Mouse (Mus musculus) liver, embryonic 13.5 days (tissue): ENCODE measurements around the gene Ror2. TPM values are rescaled to one million over a fixed set of nuclear protein-coding genes. Genes with fewer than 3 reads are reported as not detected.

ENCODE experiments used
- ATAC-seq: fragments of 200-750 bp; cut with Nextera tagmentation; 2 replicates; pipeline ENCODE4 v1.8.0; 2017; ENCODE audit warnings: low read depth, mild to moderate bottlenecking, moderate number of reproducible peaks, moderate library complexity
- DNase-seq: peaks from one replicate; pipeline ENCODE4 v3.0.0; 2022
- H3K27ac ChIP-seq: fragments of 300-500 bp; sonication (generic); 2 replicates; pipeline ENCODE4 v1.5.1; 2015; ENCODE audit warnings: moderate library complexity, mild to moderate bottlenecking, inconsistent platforms
- H3K27me3 ChIP-seq: fragments of 300-500 bp; sonication (generic); 2 replicates; pipeline ENCODE4 v1.6.1; 2015; ENCODE audit warnings: mild to moderate bottlenecking, inconsistent platforms
- H3K36me3 ChIP-seq: fragments of 300-500 bp; sonication (generic); 2 replicates; pipeline ENCODE4 v1.6.1; 2015; ENCODE audit warnings: mild to moderate bottlenecking, inconsistent platforms
- H3K4me1 ChIP-seq: fragments of 300-500 bp; sonication (generic); replicated peaks from 2 replicates; pipeline ENCODE4 v1.6.1; 2015; ENCODE audit warnings: inconsistent platforms
- H3K4me2 ChIP-seq: fragments of 300-500 bp; sonication (generic); 2 replicates; pipeline ENCODE4 v1.6.1; 2015; ENCODE audit warnings: inconsistent platforms, mild to moderate bottlenecking, moderate library complexity
- H3K4me3 ChIP-seq: fragments of 300-500 bp; sonication (generic); replicated peaks from 2 replicates; pipeline ENCODE4 v1.5.1; 2015; ENCODE audit warnings: mild to moderate bottlenecking, inconsistent platforms
- H3K9ac ChIP-seq: fragments of 300-500 bp; sonication (generic); 2 replicates; pipeline ENCODE4 v1.6.1; 2015; ENCODE audit warnings: mild to moderate bottlenecking, inconsistent platforms
- H3K9me3 ChIP-seq: fragments of 300-500 bp; sonication (generic); replicated peaks from 2 replicates; pipeline ENCODE4 v1.6.1; 2016; ENCODE audit warnings: inconsistent platforms
- WGBS: fragments of 180-500 bp; shearing (Covaris S2); methylation state at CpG from one replicate; pipeline ENCODE4 v1.1.7; 2015; ENCODE audit not compliant: insufficient replicate concordance; 5-methylcytosine and 5-hydroxymethylcytosine counted together
- polyA plus RNA-seq: library from polyadenylated mRNA; unstranded; fragments of >200 nt; fragmentation: Nextera tagmentation; extraction: Ambion mirVana; gene quantifications from 2 replicates; pipeline ENCODE4 v1.2.1, GENCODE M21; 2015

Ror2 gene
- polyA plus RNA-seq, 1 experiment from 2014 or later, result 0.25 TPM

GRCm38 (mm10) chr13:53158405-53159005, 127.4 kb downstream of the Ror2 start:
- no peak for DNase-seq
- 52% methylated on average over 9 of the region's 9 CpGs for WGBS
- H3K36me3 ChIP-seq, result no peaks in the 10 kb centered on the region

GRCm38 (mm10) chr13:53156911-53157310, 129.0 kb downstream of the Ror2 start:
- 77% methylated on average over 15 of the region's 15 CpGs for WGBS
- no peak overlapping the region for H3K4me3 ChIP-seq
- ATAC-seq (no peak), DNase-seq (no peak)
- no peak overlapping the region for H3K27ac ChIP-seq
- no peaks in the 10 kb centered on the region for H3K9me3 ChIP-seq
- H3K4me2 ChIP-seq, result no peak overlapping the region
- no peak overlapping the region for H3K9ac ChIP-seq
- H3K4me1 ChIP-seq, result no peaks in the 10 kb centered on the region
- no peaks in the 10 kb centered on the region for H3K36me3 ChIP-seq
- no peaks in the 10 kb centered on the region for H3K27me3 ChIP-seq

More at GRCm38 (mm10) chr13:53158405-53159005, 127.4 kb downstream of the Ror2 start:
- no peak overlapping the region for H3K9ac ChIP-seq
- no peak for ATAC-seq
- H3K4me1 ChIP-seq, result no peaks in the 10 kb centered on the region
- no peak overlapping the region for H3K4me3 ChIP-seq
- no peak overlapping the region for H3K4me2 ChIP-seq
- H3K9me3 ChIP-seq, result no peaks in the 10 kb centered on the region
- H3K27ac ChIP-seq, result no peak overlapping the region
- H3K27me3 ChIP-seq, result no peaks in the 10 kb centered on the region

- Histone ChIP-seq H3K27ac (no peak overlapping the region), H3K36me3 (no peaks in the 10 kb centered on the region), H3K9ac (no peak overlapping the region), H3K27me3 (no peaks in the 10 kb centered on the region), H3K4me2 (no peak overlapping the region), H3K9me3 (no peaks in the 10 kb centered on the region), H3K4me1 (no peaks in the 10 kb centered on the region), H3K4me3 (no peak overlapping the region)
- WGBS, result 59% methylated on average over 6 of the region's 6 CpGs
- ATAC-seq (no peak), DNase-seq (no peak)
Observed at GRCm38 (mm10) chr13:53156282-53156681, 129.6 kb downstream of the Ror2 start.

- H3K4me3 ChIP-seq, result no peak overlapping the region
- no peak overlapping the region for H3K9ac ChIP-seq
- H3K27me3 ChIP-seq, result no peaks in the 10 kb centered on the region
- H3K4me1 ChIP-seq, result no peaks in the 10 kb centered on the region
- DNase-seq (no peak), ATAC-seq (no peak)
- 52% methylated on average over 3 of the region's 3 CpGs for WGBS
- no peak overlapping the region for H3K27ac ChIP-seq
- no peak overlapping the region for H3K4me2 ChIP-seq
- no peaks in the 10 kb centered on the region for H3K36me3 ChIP-seq
- H3K9me3 ChIP-seq, result no peaks in the 10 kb centered on the region
Observed at GRCm38 (mm10) chr13:53145511-53145910, 140.4 kb downstream of the Ror2 start.

- Histone ChIP-seq H3K9me3 (no peaks in the 10 kb centered on the region), H3K4me3 (no peak overlapping the region), H3K4me2 (no peak overlapping the region), H3K4me1 (no peaks in the 10 kb centered on the region), H3K27me3 (no peaks in the 10 kb centered on the region), H3K27ac (no peak overlapping the region), H3K36me3 (no peaks in the 10 kb centered on the region), H3K9ac (no peak overlapping the region)
- ATAC-seq (no peak), DNase-seq (no peak)
- WGBS, result 19% methylated on average over 5 of the region's 5 CpGs
Observed at GRCm38 (mm10) chr13:53143076-53143475, 142.8 kb downstream of the Ror2 start.

- H3K27ac ChIP-seq, result no peak overlapping the region
- H3K9ac ChIP-seq, result no peak overlapping the region
- H3K4me3 ChIP-seq, result no peak overlapping the region
- DNase-seq, result no peak
- H3K9me3 ChIP-seq, result no peaks in the 10 kb centered on the region
- no peaks in the 10 kb centered on the region for H3K27me3 ChIP-seq
- 77% methylated on average over 10 of the region's 10 CpGs for WGBS
- no peaks in the 10 kb centered on the region for H3K4me1 ChIP-seq
- H3K36me3 ChIP-seq, result no peaks in the 10 kb centered on the region
- no peak overlapping the region for H3K4me2 ChIP-seq
- no peak for ATAC-seq
Observed at GRCm38 (mm10) chr13:53142268-53142667, 143.7 kb downstream of the Ror2 start.

GRCm38 (mm10) chr13:53140298-53140697, 145.6 kb downstream of the Ror2 start:
- H3K36me3 ChIP-seq, result no peaks in the 10 kb centered on the region
- ATAC-seq (no peak), DNase-seq (no peak)
- H3K4me3 ChIP-seq, result no peak overlapping the region
- WGBS, result 72% methylated on average over 2 of the region's 2 CpGs
- H3K27ac ChIP-seq, result no peak overlapping the region
- H3K9ac ChIP-seq, result no peak overlapping the region
- no peaks in the 10 kb centered on the region for H3K27me3 ChIP-seq
- H3K4me2 ChIP-seq, result no peak overlapping the region
- H3K4me1 ChIP-seq, result no peaks in the 10 kb centered on the region
- no peaks in the 10 kb centered on the region for H3K9me3 ChIP-seq

- 81% methylated on average over 13 of the region's 13 CpGs for WGBS
- H3K36me3 ChIP-seq, result no peaks in the 10 kb centered on the region
- no peak overlapping the region for H3K4me3 ChIP-seq
- no peak overlapping the region for H3K27ac ChIP-seq
- no peak for DNase-seq
- H3K4me1 ChIP-seq, result no peaks in the 10 kb centered on the region
- no peak overlapping the region for H3K4me2 ChIP-seq
- ATAC-seq, result no peak
- no peaks in the 10 kb centered on the region for H3K9me3 ChIP-seq
- H3K27me3 ChIP-seq, result no peaks in the 10 kb centered on the region
- H3K9ac ChIP-seq, result no peak overlapping the region
Observed at GRCm38 (mm10) chr13:53130567-53130966, 155.4 kb downstream of the Ror2 start.

- no peak overlapping the region for H3K27ac ChIP-seq
- ATAC-seq (no peak), DNase-seq (no peak)
- H3K4me2 ChIP-seq, result no peak overlapping the region
- no peak overlapping the region for H3K9ac ChIP-seq
- H3K36me3 ChIP-seq, result no peaks in the 10 kb centered on the region
- H3K9me3 ChIP-seq, result no peaks in the 10 kb centered on the region
- 68% methylated on average over 5 of the region's 5 CpGs for WGBS
- H3K27me3 ChIP-seq, result no peaks in the 10 kb centered on the region
- no peak overlapping the region for H3K4me3 ChIP-seq
- H3K4me1 ChIP-seq, result no peaks in the 10 kb centered on the region
Observed at GRCm38 (mm10) chr13:53130032-53130431, 155.9 kb downstream of the Ror2 start.

GRCm38 (mm10) chr13:53125627-53126026, 160.3 kb downstream of the Ror2 start:
- no peaks in the 10 kb centered on the region for H3K36me3 ChIP-seq
- H3K4me2 ChIP-seq, result no peak overlapping the region
- no peaks in the 10 kb centered on the region for H3K27me3 ChIP-seq
- H3K4me1 ChIP-seq, result no peaks in the 10 kb centered on the region
- no peaks in the 10 kb centered on the region for H3K9me3 ChIP-seq
- no peak overlapping the region for H3K9ac ChIP-seq
- 64% methylated on average over 5 of the region's 5 CpGs for WGBS
- H3K4me3 ChIP-seq, result no peak overlapping the region
- no peak overlapping the region for H3K27ac ChIP-seq
- ATAC-seq (no peak), DNase-seq (no peak)

- 69% methylated on average over 8 of the region's 8 CpGs for WGBS
- H3K9ac ChIP-seq, result no peak overlapping the region
- H3K4me2 ChIP-seq, result no peak overlapping the region
- no peaks in the 10 kb centered on the region for H3K36me3 ChIP-seq
- no peak overlapping the region for H3K4me3 ChIP-seq
- H3K4me1 ChIP-seq, result no peaks in the 10 kb centered on the region
- H3K9me3 ChIP-seq, result no peaks in the 10 kb centered on the region
- ATAC-seq (no peak), DNase-seq (no peak)
- no peak overlapping the region for H3K27ac ChIP-seq
- H3K27me3 ChIP-seq, result no peaks in the 10 kb centered on the region
Observed at GRCm38 (mm10) chr13:53122085-53122484, 163.8 kb downstream of the Ror2 start.

- WGBS, result 34% methylated on average over 11 of the region's 11 CpGs
- H3K9ac ChIP-seq, result no peak overlapping the region
- DNase-seq (no peak), ATAC-seq (no peak)
- no peaks in the 10 kb centered on the region for H3K36me3 ChIP-seq
- no peaks in the 10 kb centered on the region for H3K4me1 ChIP-seq
- H3K9me3 ChIP-seq, result no peaks in the 10 kb centered on the region
- H3K27ac ChIP-seq, result no peak overlapping the region
- H3K4me2 ChIP-seq, result no peak overlapping the region
- H3K27me3 ChIP-seq, result no peaks in the 10 kb centered on the region
- H3K4me3 ChIP-seq, result no peak overlapping the region
Observed at GRCm38 (mm10) chr13:53120906-53121305, 165.0 kb downstream of the Ror2 start.
